Mouse (Mus musculus): ENCODE data around the gene Tsnax. TPM values are rescaled to one million over a fixed set of nuclear protein-coding genes. Genes with fewer than 3 reads are reported as not detected.

The Tsnax gene
- polyA plus RNA-seq, 1 experiment from 2014 or later, result 113 TPM

DNA sequence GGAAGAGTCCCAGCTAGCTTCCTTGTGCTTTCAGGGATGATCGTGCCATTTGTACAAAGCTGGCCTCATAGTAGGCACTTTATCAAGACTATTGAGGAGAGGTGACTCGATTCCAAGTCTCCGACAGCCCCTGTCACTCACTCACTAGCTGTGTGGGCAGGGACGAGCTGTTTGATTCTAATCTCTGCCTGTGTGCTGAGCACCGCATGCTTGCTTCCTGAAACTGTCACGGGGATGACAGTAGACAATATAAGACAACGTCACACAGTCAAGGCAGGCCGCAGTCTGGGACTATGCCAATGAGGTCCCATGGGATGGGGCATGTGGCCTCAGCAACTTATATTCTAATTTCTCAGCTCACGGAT is 54.8 kb downstream of the Tsnax start:
- 0 out of 2 replicates have a peak overlapping the region, but pooled peaks have one; percentile 66 for H3K27ac ChIP-seq (ENCODE audit: low read depth, low read length)
- H3K27me3 ChIP-seq (replicated peaks; ENCODE audit: control insufficient read depth, insufficient read depth, low read length), result no peaks in the 10 kb centered on the region
- peak; percentile 54; the same call in 1 of the 2 replicates for ATAC-seq (replicated peaks; ENCODE audit: low FRiP score)
- H3K9ac ChIP-seq (ENCODE audit: low read depth, low read length), result no peak overlapping the region
- no peak overlapping the region for H3K4me3 ChIP-seq (ENCODE audit: low read depth, low read length)
- no peaks in the 10 kb centered on the region for H3K9me3 ChIP-seq (ENCODE audit: control insufficient read depth, low read length)
- H3K36me3 ChIP-seq (ENCODE audit: control insufficient read depth, insufficient read depth, low read length), result no peaks in the 10 kb centered on the region
- peak overlapping the region; percentile 47 for H3K4me2 ChIP-seq
- 46% methylated on average over 9 of the region's 9 CpGs for WGBS
- no peak for DNase-seq (ENCODE audit: low spot score)
- 0 out of 2 replicates have a peak, but pooled peaks cover 2% of the 10 kb centered on the region for H3K4me1 ChIP-seq (replicated peaks; ENCODE audit: control insufficient read depth, insufficient read depth, low read length)

DNA sequence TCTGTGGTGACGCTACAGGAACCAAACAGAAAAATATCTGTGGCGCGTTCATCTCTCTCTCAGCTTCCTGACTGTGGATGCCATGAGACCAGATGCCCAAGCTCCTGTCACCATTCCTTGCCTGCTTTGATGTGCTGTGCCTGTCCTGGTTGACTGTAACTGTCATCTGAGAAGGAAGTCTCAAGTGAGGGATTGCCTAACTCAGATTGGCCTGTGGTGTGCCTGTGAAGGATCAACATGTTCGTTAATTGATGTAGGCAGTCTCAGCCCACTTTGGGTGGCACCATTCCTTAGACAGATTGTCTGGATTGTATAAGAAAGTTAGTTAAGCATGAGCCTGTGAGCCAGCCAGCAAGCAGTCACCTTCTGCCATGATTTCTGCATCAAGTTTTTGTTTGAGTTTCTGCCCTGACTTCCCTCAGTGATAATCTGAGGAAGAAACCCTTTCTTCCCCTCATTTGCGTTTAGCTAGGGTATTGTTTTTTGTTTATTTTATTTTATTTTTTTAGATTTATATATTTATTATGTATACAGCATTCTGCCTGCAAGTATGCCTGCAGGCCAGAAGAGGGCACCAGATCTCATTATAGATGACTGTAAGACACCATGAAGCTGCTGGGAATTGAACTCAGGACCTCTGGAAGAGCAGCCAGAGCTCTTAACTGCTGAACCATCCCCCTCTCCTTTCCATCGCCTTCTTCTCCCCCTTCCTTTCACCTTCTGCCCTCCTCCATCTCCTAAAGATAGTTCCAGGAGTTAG is 55.5 kb downstream of the Tsnax start:
- H3K9ac ChIP-seq (ENCODE audit: low read depth, low read length), result no peak overlapping the region
- no peak overlapping the region for H3K4me2 ChIP-seq
- ATAC-seq (replicated peaks; ENCODE audit: low FRiP score) (no peak), DNase-seq (ENCODE audit: low spot score) (no peak)
- no peak overlapping the region for H3K27ac ChIP-seq (ENCODE audit: low read depth, low read length)
- 69% methylated on average over 6 of the region's 6 CpGs for WGBS
- 0 out of 2 replicates have a peak, but pooled peaks cover 2% of the 10 kb centered on the region for H3K4me1 ChIP-seq (replicated peaks; ENCODE audit: control insufficient read depth, insufficient read depth, low read length)
- H3K36me3 ChIP-seq (ENCODE audit: control insufficient read depth, insufficient read depth, low read length), result no peaks in the 10 kb centered on the region
- H3K4me3 ChIP-seq (ENCODE audit: low read depth, low read length), result no peak overlapping the region
- no peaks in the 10 kb centered on the region for H3K9me3 ChIP-seq (ENCODE audit: control insufficient read depth, low read length)
- H3K27me3 ChIP-seq (replicated peaks; ENCODE audit: control insufficient read depth, insufficient read depth, low read length), result no peaks in the 10 kb centered on the region

DNA sequence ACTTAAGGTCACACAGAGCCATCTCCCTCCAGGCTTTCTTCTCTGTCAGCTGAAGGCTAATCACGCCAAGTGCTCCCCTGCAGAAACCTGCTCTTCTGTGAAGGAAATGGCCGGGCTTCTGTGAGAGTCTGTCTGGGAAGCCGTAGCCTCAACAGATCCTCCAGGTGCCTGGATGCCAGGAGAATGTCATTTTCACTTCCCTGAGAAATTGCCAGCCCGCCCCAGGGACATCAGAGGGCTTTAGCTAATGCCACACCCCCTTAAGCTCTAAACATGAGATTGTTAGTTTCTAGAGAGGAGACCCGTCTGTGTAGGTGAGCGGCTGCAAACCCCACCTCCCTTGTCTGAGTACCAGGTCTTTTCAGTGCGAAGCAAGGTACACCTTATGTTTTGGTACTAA is 56.5 kb downstream of the Tsnax start:
- ATAC-seq (replicated peaks; ENCODE audit: low FRiP score) (no peak), DNase-seq (ENCODE audit: low spot score) (no peak)
- no peaks in the 10 kb centered on the region for H3K27me3 ChIP-seq (replicated peaks; ENCODE audit: control insufficient read depth, insufficient read depth, low read length)
- 0 out of 2 replicates have a peak, but pooled peaks cover 2% of the 10 kb centered on the region for H3K4me1 ChIP-seq (replicated peaks; ENCODE audit: control insufficient read depth, insufficient read depth, low read length)
- H3K4me2 ChIP-seq, result no peak overlapping the region
- H3K4me3 ChIP-seq (ENCODE audit: low read depth, low read length), result no peak overlapping the region
- H3K27ac ChIP-seq (ENCODE audit: low read depth, low read length), result no peak overlapping the region
- 70% methylated on average over 7 of the region's 7 CpGs for WGBS
- no peak overlapping the region for H3K9ac ChIP-seq (ENCODE audit: low read depth, low read length)
- H3K36me3 ChIP-seq (ENCODE audit: control insufficient read depth, insufficient read depth, low read length), result no peaks in the 10 kb centered on the region
- H3K9me3 ChIP-seq (ENCODE audit: control insufficient read depth, low read length), result no peaks in the 10 kb centered on the region

- Histone ChIP-seq H3K9me3 (ENCODE audit: control insufficient read depth, low read length) (no peaks in the 10 kb centered on the region), H3K36me3 (ENCODE audit: control insufficient read depth, insufficient read depth, low read length) (no peaks in the 10 kb centered on the region), H3K4me1 (replicated peaks; ENCODE audit: control insufficient read depth, insufficient read depth, low read length) (0 out of 2 replicates have a peak, but pooled peaks cover 2% of the 10 kb centered on the region), H3K4me2 (no peak overlapping the region), H3K27me3 (replicated peaks; ENCODE audit: control insufficient read depth, insufficient read depth, low read length) (no peaks in the 10 kb centered on the region), H3K9ac (ENCODE audit: low read depth, low read length) (no peak overlapping the region), H3K4me3 (ENCODE audit: low read depth, low read length) (no peak overlapping the region), H3K27ac (ENCODE audit: low read depth, low read length) (no peak overlapping the region)
- no peak for DNase-seq (ENCODE audit: low spot score)
- WGBS, result 67% methylated on average over 6 of the region's 6 CpGs
- no peak for ATAC-seq (replicated peaks; ENCODE audit: low FRiP score)
Observed at GRCm38 (mm10) chr8:125069733-125070132, 56.9 kb downstream of the Tsnax start.

DNA sequence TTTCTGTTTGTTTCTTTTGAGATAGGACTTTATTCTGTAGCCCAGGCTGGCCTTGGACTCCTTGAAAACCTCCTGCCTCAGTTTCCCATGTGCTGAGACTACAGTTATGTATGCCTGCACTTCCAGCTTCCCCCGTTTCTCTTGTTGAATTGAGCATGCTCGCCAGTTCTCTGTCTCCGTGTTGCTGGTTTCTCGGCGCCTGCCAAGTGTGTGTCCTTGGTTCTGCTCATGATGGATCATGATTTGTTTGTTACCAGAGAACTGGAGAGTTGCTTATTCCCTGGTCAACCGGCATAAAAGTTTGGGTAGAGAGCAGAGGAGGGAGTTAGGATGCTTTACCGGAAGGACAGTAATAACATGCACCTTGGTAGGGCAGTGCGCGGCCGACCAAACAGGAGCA is 61.3 kb downstream of the Tsnax start:
- ATAC-seq (replicated peaks; ENCODE audit: low FRiP score) (no peak), DNase-seq (ENCODE audit: low spot score) (no peak)
- Histone ChIP-seq H3K36me3 (ENCODE audit: control insufficient read depth, insufficient read depth, low read length) (no peaks in the 10 kb centered on the region), H3K9me3 (ENCODE audit: control insufficient read depth, low read length) (no peaks in the 10 kb centered on the region), H3K4me1 (replicated peaks; ENCODE audit: control insufficient read depth, insufficient read depth, low read length) (no peaks in the 10 kb centered on the region; the same call in 1 of the 2 replicates), H3K27ac (ENCODE audit: low read depth, low read length) (no peak overlapping the region), H3K4me2 (no peak overlapping the region), H3K27me3 (replicated peaks; ENCODE audit: control insufficient read depth, insufficient read depth, low read length) (no peaks in the 10 kb centered on the region), H3K4me3 (ENCODE audit: low read depth, low read length) (no peak overlapping the region), H3K9ac (ENCODE audit: low read depth, low read length) (no peak overlapping the region)
- WGBS, result 87% methylated on average over 10 of the region's 10 CpGs

GRCm38 (mm10) chr8:125074581-125074980 is 61.8 kb downstream of the Tsnax start:
- WGBS, result 87% methylated on average over 2 of the region's 2 CpGs
- Histone ChIP-seq H3K9ac (ENCODE audit: low read depth, low read length) (no peak overlapping the region), H3K27ac (ENCODE audit: low read depth, low read length) (no peak overlapping the region), H3K36me3 (ENCODE audit: control insufficient read depth, insufficient read depth, low read length) (no peaks in the 10 kb centered on the region), H3K4me2 (no peak overlapping the region), H3K4me1 (replicated peaks; ENCODE audit: control insufficient read depth, insufficient read depth, low read length) (no peaks in the 10 kb centered on the region; the same call in 1 of the 2 replicates), H3K4me3 (ENCODE audit: low read depth, low read length) (no peak overlapping the region), H3K27me3 (replicated peaks; ENCODE audit: control insufficient read depth, insufficient read depth, low read length) (no peaks in the 10 kb centered on the region), H3K9me3 (ENCODE audit: control insufficient read depth, low read length) (no peaks in the 10 kb centered on the region)
- DNase-seq (ENCODE audit: low spot score) (no peak), ATAC-seq (replicated peaks; ENCODE audit: low FRiP score) (no peak)

GRCm38 (mm10) chr8:125075389-125075788 is 62.6 kb downstream of the Tsnax start:
- Histone ChIP-seq H3K27me3 (replicated peaks; ENCODE audit: control insufficient read depth, insufficient read depth, low read length) (no peaks in the 10 kb centered on the region), H3K4me1 (replicated peaks; ENCODE audit: control insufficient read depth, insufficient read depth, low read length) (no peaks in the 10 kb centered on the region; the same call in 1 of the 2 replicates)
- WGBS, result 71% methylated on average over 4 of the region's 4 CpGs

DNA sequence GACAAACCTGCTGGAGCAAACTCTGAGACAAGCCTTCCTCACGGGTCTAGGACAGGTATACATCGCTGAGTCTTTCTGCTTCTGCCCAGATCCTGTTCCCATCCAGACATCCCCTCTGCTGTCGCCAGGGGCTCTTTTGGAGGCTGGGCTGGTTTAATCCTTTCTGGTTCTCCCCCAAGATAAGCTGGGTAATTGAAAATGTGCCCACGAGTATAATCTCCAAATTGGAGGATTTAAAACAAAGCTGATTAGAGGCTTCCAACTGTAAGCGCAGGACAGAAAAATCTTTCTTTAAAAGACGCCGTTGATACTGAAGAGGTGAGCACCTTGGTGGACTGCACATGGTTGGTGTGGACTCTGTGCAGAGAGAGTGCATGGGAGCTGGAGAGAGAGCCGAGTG is 64.5 kb downstream of the Tsnax start:
- H3K27ac ChIP-seq (ENCODE audit: low read depth, low read length), result no peak overlapping the region
- WGBS, result 76% methylated on average over 8 of the region's 8 CpGs
- no peaks in the 10 kb centered on the region for H3K27me3 ChIP-seq (replicated peaks; ENCODE audit: control insufficient read depth, insufficient read depth, low read length)
- no peaks in the 10 kb centered on the region; the same call in 1 of the 2 replicates for H3K4me1 ChIP-seq (replicated peaks; ENCODE audit: control insufficient read depth, insufficient read depth, low read length)
- DNase-seq (ENCODE audit: low spot score) (no peak), ATAC-seq (replicated peaks; ENCODE audit: low FRiP score) (no peak)
- no peak overlapping the region for H3K4me2 ChIP-seq
- H3K36me3 ChIP-seq (ENCODE audit: control insufficient read depth, insufficient read depth, low read length), result no peaks in the 10 kb centered on the region
- no peaks in the 10 kb centered on the region for H3K9me3 ChIP-seq (ENCODE audit: control insufficient read depth, low read length)
- H3K4me3 ChIP-seq (ENCODE audit: low read depth, low read length), result no peak overlapping the region
- no peak overlapping the region for H3K9ac ChIP-seq (ENCODE audit: low read depth, low read length)

More at GRCm38 (mm10) chr8:125075389-125075788, 62.6 kb downstream of the Tsnax start:
- Histone ChIP-seq H3K36me3 (ENCODE audit: control insufficient read depth, insufficient read depth, low read length) (no peaks in the 10 kb centered on the region), H3K27ac (ENCODE audit: low read depth, low read length) (no peak overlapping the region), H3K9me3 (ENCODE audit: control insufficient read depth, low read length) (no peaks in the 10 kb centered on the region), H3K4me3 (ENCODE audit: low read depth, low read length) (no peak overlapping the region), H3K4me2 (no peak overlapping the region), H3K9ac (ENCODE audit: low read depth, low read length) (no peak overlapping the region)
- DNase-seq (ENCODE audit: low spot score) (no peak), ATAC-seq (replicated peaks; ENCODE audit: low FRiP score) (no peak)
